Mouse (Mus musculus) lung, postnatal 0 days (tissue): ENCODE measurements around the gene Rps6ka4. TPM values are rescaled to one million over a fixed set of nuclear protein-coding genes. Genes with fewer than 3 reads are reported as not detected.

Source experiments
- ATAC-seq: fragments of 200-750 bp; cut with Nextera tagmentation; 2 replicates; pipeline ENCODE4 v1.8.0; 2017; ENCODE audit warnings: moderate library complexity
- DNase-seq: peaks from one replicate; pipeline ENCODE4 v3.0.0-alpha.2; 2016; ENCODE audit warnings: low spot score
- H3K27ac ChIP-seq: fragments of 300-500 bp; sonication (generic); 2 replicates; pipeline ENCODE4 v1.5.1; 2014; ENCODE audit warnings: antibody characterized with exemption, mild to moderate bottlenecking, low read length, mixed read lengths
- H3K27me3 ChIP-seq: fragments of 300-500 bp; sonication (generic); replicated peaks from 2 replicates; pipeline ENCODE4 v1.6.1; 2014; ENCODE audit warnings: low read length, mixed read lengths; ENCODE audit not compliant: insufficient read depth
- H3K36me3 ChIP-seq: fragments of 300-500 bp; sonication (generic); 2 replicates; pipeline ENCODE4 v1.6.1; 2014; ENCODE audit warnings: low read length, mixed read lengths; ENCODE audit not compliant: insufficient read depth
- H3K4me1 ChIP-seq: fragments of 300-500 bp; sonication (generic); 2 replicates; pipeline ENCODE4 v1.6.1; 2014; ENCODE audit warnings: antibody characterized with exemption, low read depth, low read length, mixed read lengths; ENCODE audit not compliant: insufficient read depth
- H3K4me2 ChIP-seq: fragments of 300-500 bp; sonication (generic); replicated peaks from 2 replicates; pipeline ENCODE4 v1.6.1; 2014; ENCODE audit warnings: low read depth, mild to moderate bottlenecking, low read length, moderate library complexity, mixed read lengths
- H3K4me3 ChIP-seq: fragments of 300-500 bp; sonication (generic); 2 replicates; pipeline ENCODE4 v1.5.1; 2014; ENCODE audit warnings: low read depth, low read length
- H3K9ac ChIP-seq: fragments of 300-500 bp; sonication (generic); replicated peaks from 2 replicates; pipeline ENCODE4 v1.6.1; 2014; ENCODE audit warnings: low read depth, mild to moderate bottlenecking
- H3K9me3 ChIP-seq: fragments of 300-500 bp; sonication (generic); 2 replicates; pipeline ENCODE4 v1.6.1; 2016; ENCODE audit warnings: low read length, mixed read lengths
- CTCF ChIP-seq: IDR thresholded peaks from 2 replicates; pipeline ENCODE4 v1.5.1; 2016; ENCODE audit warnings: antibody characterized with exemption, mild to moderate bottlenecking
- EP300 ChIP-seq: IDR thresholded peaks from 2 replicates; pipeline ENCODE4 v1.6.1; 2016; ENCODE audit warnings: antibody characterized with exemption, mild to moderate bottlenecking, control low read depth
- WGBS: fragments of 180-500 bp; shearing (Covaris S2); extraction: QIAGEN DNeasy Blood & Tissue Kit; methylation state at CpG from one replicate; pipeline ENCODE4 v1.1.7; 2014; 5-methylcytosine and 5-hydroxymethylcytosine counted together
- polyA plus RNA-seq: library from polyadenylated mRNA; unstranded; fragments of >200 nt; fragmentation: Nextera tagmentation; extraction: Ambion mirVana; gene quantifications from 2 replicates; pipeline ENCODE4 v1.2.1, GENCODE M21; 2015

The Rps6ka4 gene
- polyA plus RNA-seq, 1 experiment from 2014 or later: 40.6 TPM

DNA sequence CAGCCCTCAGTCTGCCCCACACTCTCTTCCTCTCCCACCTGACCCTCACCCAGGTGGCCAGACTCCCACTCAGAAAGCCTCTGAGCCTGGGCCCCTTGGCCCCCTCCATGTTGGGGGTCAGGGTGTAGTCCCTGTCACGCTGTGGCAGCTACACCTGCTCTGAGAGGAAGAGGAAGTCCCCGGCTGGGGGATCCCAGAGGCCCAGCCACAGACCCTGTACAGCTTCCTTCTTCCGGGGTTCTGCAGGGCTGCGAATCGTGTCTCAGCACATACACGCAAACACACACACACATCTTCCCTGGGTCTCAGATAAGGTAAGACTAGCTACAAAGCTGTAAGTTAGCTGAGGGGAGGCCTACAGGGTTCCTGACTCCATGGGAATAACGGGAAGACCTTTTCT lies 17.6 kb upstream of the Rps6ka4 start, which contains the start of gene Ccdc88b:
Gene Ccdc88b (minus strand): TSS at position 181 of the 400 bp plus-strand sequence.
- Histone ChIP-seq H3K4me1 (peaks cover 5% of the 10 kb centered on the region; the same call in 1 of the 2 replicates), H3K27ac (no peak within 1 kb of the TSS), H3K36me3 (no peaks in the 10 kb centered on the region), H3K27me3 (0 out of 2 replicates have a peak, but pooled peaks cover 5% of the 10 kb centered on the region), H3K9ac (no peak within 1 kb of the TSS), H3K9me3 (no peaks in the 10 kb centered on the region), H3K4me3 (no peak within 1 kb of the TSS), H3K4me2 (no peak within 1 kb of the TSS)
- ATAC-seq: no peak
- 70% methylated on average over 7 of the region's 7 CpGs for WGBS
- TF ChIP-seq EP300 (no peak), CTCF (no peak)
- DNase-seq: no peak

DNA sequence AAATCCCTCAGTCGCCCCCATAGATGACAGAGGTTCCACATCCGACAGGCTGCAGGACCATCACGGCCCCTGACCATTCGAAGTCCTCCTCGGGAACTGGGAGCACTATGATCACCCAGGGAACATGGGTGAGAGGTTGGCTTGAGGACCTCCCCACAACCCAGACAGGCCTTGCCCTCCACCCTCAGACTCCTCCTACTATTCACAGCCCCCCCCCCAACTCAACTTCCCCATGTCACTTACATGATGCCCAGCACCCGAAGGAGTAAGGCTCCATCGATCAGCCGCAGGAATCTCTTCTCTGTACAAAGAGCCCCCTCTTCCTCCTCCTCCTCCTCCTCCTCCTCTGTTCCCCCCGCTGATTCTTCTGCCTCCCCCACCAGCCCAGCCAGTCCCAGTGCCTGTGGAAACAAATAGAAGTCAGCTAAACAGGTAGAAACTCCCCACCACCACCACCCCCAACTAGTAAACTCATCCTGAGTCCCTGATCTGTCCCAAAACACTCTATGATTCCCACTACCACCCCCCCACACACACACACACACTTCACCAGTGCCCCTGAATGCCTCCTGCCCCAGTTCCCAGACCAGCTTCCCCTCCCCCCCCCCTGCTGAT lies 17.1 kb upstream of the Rps6ka4 start:
- ATAC-seq (no peak), DNase-seq (no peak)
- Histone ChIP-seq H3K4me3 (no peak overlapping the region), H3K9me3 (no peaks in the 10 kb centered on the region), H3K9ac (no peak overlapping the region), H3K4me2 (no peak overlapping the region), H3K36me3 (no peaks in the 10 kb centered on the region), H3K4me1 (peaks cover 5% of the 10 kb centered on the region; the same call in 1 of the 2 replicates), H3K27ac (no peak overlapping the region), H3K27me3 (0 out of 2 replicates have a peak, but pooled peaks cover 5% of the 10 kb centered on the region)
- WGBS: 70% methylated on average over 9 of the region's 9 CpGs
- TF ChIP-seq EP300 (no peak), CTCF (no peak)

DNA sequence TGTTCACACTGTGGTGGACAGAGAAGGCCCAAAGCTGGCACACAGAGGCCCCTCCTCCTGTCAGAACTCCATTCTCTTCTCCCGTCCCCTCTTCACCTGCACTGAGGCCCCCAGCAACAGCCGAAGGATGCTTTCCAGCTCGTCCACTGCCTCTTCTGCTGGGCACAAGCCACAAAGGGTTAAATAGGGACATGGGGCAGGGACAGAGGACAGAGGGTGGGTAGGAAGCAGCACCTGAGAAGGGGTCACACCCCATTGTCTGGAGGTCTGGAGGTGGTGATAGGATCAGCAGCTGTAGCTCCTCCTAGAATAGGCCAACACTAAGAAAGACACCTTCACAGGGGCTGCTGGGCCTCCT lies 16.5 kb upstream of the Rps6ka4 start:
- H3K27ac ChIP-seq: no peak overlapping the region
- 61% methylated on average over 3 of the region's 3 CpGs for WGBS
- ATAC-seq (no peak), DNase-seq (no peak)
- peaks cover 5% of the 10 kb centered on the region; the same call in 1 of the 2 replicates for H3K4me1 ChIP-seq
- 0 out of 2 replicates have a peak, but pooled peaks cover 5% of the 10 kb centered on the region for H3K27me3 ChIP-seq
- no peaks in the 10 kb centered on the region for H3K36me3 ChIP-seq
- TF ChIP-seq CTCF: no peak
- TF ChIP-seq EP300: no peak
- H3K9me3 ChIP-seq: no peaks in the 10 kb centered on the region
- no peak overlapping the region for H3K9ac ChIP-seq
- H3K4me2 ChIP-seq: no peak overlapping the region
- H3K4me3 ChIP-seq: no peak overlapping the region

GRCm38 (mm10) chr19:6856281-6857002 lies 16.0 kb upstream of the Rps6ka4 start:
- DNase-seq: peak; percentile 74
- TF ChIP-seq CTCF: peak; percentile 68
- no peak for TF ChIP-seq EP300
- H3K4me2 ChIP-seq: no peak overlapping the region
- peaks cover 5% of the 10 kb centered on the region; the same call in 1 of the 2 replicates for H3K4me1 ChIP-seq
- H3K27me3 ChIP-seq: 0 out of 2 replicates have a peak, but pooled peaks cover 5% of the 10 kb centered on the region
- H3K27ac ChIP-seq: no peak overlapping the region
- H3K4me3 ChIP-seq: no peak overlapping the region
- ATAC-seq: peak; percentile 23; the same call in 1 of the 2 replicates
- H3K36me3 ChIP-seq: no peaks in the 10 kb centered on the region
- H3K9ac ChIP-seq: no peak overlapping the region
- 39% methylated on average over 12 of the region's 12 CpGs for WGBS
- H3K9me3 ChIP-seq: no peaks in the 10 kb centered on the region

- H3K4me1 ChIP-seq: peaks cover 5% of the 10 kb centered on the region; the same call in 1 of the 2 replicates
- DNase-seq (peak; percentile 86), ATAC-seq (peak; percentile 84)
- 0 out of 2 replicates have a peak, but pooled peaks cover 5% of the 10 kb centered on the region for H3K27me3 ChIP-seq
- no peak overlapping the region for H3K27ac ChIP-seq
- H3K36me3 ChIP-seq: no peaks in the 10 kb centered on the region
- 9% methylated on average over 35 of the region's 38 CpGs for WGBS
- H3K4me3 ChIP-seq: no peak overlapping the region
- H3K9me3 ChIP-seq: no peaks in the 10 kb centered on the region
- TF ChIP-seq CTCF: peak; percentile 62
- no peak for TF ChIP-seq EP300
- no peak overlapping the region for H3K9ac ChIP-seq
- H3K4me2 ChIP-seq: peak overlapping the region; percentile 33
Observed at GRCm38 (mm10) chr19:6855225-6856031, 15.0 kb upstream of the Rps6ka4 start.

- H3K4me3 ChIP-seq: no peak overlapping the region
- 93% methylated on average over 12 of the region's 12 CpGs for WGBS
- TF ChIP-seq CTCF: no peak
- TF ChIP-seq EP300: no peak
- 0 out of 2 replicates have a peak, but pooled peaks cover 5% of the 10 kb centered on the region for H3K27me3 ChIP-seq
- 0 out of 2 replicates have a peak overlapping the region, but pooled peaks have one; percentile 33 for H3K4me2 ChIP-seq
- ATAC-seq: no peak
- H3K9me3 ChIP-seq: no peaks in the 10 kb centered on the region
- H3K27ac ChIP-seq: no peak overlapping the region
- no peaks in the 10 kb centered on the region for H3K36me3 ChIP-seq
- peaks cover 5% of the 10 kb centered on the region; the same call in 1 of the 2 replicates for H3K4me1 ChIP-seq
- DNase-seq: no peak
- H3K9ac ChIP-seq: no peak overlapping the region
Observed at GRCm38 (mm10) chr19:6854658-6855057, 14.2 kb upstream of the Rps6ka4 start.
